ENCODE assay signal across 18 mouse cellular contexts in the genomic region with DNA sequence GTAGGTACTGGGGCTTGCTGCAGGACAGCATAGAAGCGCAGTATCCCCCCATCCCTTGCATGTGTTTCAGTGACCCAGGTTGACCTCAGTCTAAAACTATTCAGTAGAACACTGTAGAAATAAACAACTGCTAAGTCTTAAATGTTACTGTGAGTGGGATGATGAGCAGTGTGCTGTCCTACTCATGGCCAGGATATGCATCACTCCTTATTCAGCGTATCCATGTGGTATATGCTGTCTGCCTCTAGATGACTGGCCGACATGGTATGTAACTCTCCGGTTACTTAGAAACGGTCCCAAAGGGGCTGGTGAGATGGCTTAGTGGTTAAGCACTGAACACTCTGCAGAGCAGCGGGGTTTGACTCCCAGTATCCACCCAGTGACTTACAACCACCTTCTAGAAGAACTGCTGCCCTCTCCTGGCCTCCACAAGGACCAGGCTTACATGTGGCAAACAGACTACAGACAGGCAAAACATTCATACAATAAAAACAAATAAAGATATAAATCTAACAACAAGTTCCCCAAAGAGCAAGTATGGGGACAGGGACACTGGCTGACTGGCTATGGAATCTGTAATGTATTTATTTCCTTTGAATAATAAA.
A peak's percentile ranks its signal among the peaks of the same experiment; 100 is the strongest.
DNase-seq lines count a peak whose midpoint lies in the region; ATAC-seq and TF ChIP-seq lines count a peak whose summit lies in the region.
"Had no signal": no experiment of that assay in that cellular context is flagged by ENCODE, and none has a peak within 500 bp of the region (broad histone marks: within the 10 kb centered on the region; RNA-seq: fewer than 3 reads in every experiment).

No protein-coding gene starts in this region.

- intact Hi-C loops in gastrocnemius, postnatal 36 days (cut with DNase I), result no loop called here

- WGBS in hindbrain, postnatal 0 days, result 93% methylated on average over 6 of the region's 6 CpGs
- WGBS in hindbrain, embryonic 11.5 days, result 87% methylated on average over 6 of the region's 6 CpGs
- WGBS in lung, embryonic 14.5 days, result 89% methylated on average over 6 of the region's 6 CpGs

- TF ChIP-seq POLR2A in myocyte (IDR thresholded peaks at IDR 0.05; ENCODE audit: insufficient read length, low read depth), result no peak

- H3K4me2 ChIP-seq in hindbrain, postnatal 0 days (ENCODE audit: low read depth, low read length), result no peak overlapping the region
- no peak overlapping the region for H3K4me2 ChIP-seq in hindbrain, embryonic 11.5 days (replicated peaks; ENCODE audit: low read depth, low read length)
- no peak overlapping the region for H3K4me2 ChIP-seq in lung, embryonic 14.5 days
- H3K4me2 ChIP-seq in myocyte (ENCODE audit: low read depth), result peak overlapping the region; percentile 18
- H3K4me2 ChIP-seq: embryonic facial prominence, embryonic 12.5 days; liver, embryonic 13.5 days; midbrain, embryonic 11.5 days had no signal

- H3K27me3 ChIP-seq in hindbrain, postnatal 0 days (ENCODE audit: insufficient read depth, low read length), result no peaks in the 10 kb centered on the region
- no peaks in the 10 kb centered on the region for H3K27me3 ChIP-seq in hindbrain, embryonic 11.5 days (ENCODE audit: control insufficient read depth, insufficient read depth, low read length)
- no peaks in the 10 kb centered on the region for H3K27me3 ChIP-seq in lung, embryonic 14.5 days (ENCODE audit: insufficient read depth, low read length)
- H3K27me3 ChIP-seq in C2C12 (ENCODE audit: control insufficient read depth, insufficient read depth, insufficient read length) (no peaks in the 10 kb centered on the region), myocyte (ENCODE audit: control insufficient read depth, insufficient read depth, insufficient read length) (no peaks in the 10 kb centered on the region)
- H3K27me3 ChIP-seq: embryonic facial prominence, embryonic 12.5 days; liver, embryonic 13.5 days had no signal

- TF ChIP-seq CTCF in hindbrain, postnatal 0 days (IDR thresholded peaks at IDR 0.05; ENCODE audit: low read depth), result peak; percentile 31
- 0 out of 2 replicates have a peak, but pooled peaks have one; percentile 2 for TF ChIP-seq CTCF in lung, embryonic 14.5 days (IDR thresholded peaks at IDR 0.05; ENCODE audit: low read depth)
- no peak for TF ChIP-seq CTCF in C2C12 (IDR thresholded peaks at IDR 0.05; ENCODE audit: control insufficient read depth, insufficient read depth, insufficient read length)

- H3K79me2 ChIP-seq in C2C12 (ENCODE audit: control insufficient read depth, insufficient read depth), result peaks cover 91% of the 10 kb centered on the region
- H3K79me2 ChIP-seq in myocyte (ENCODE audit: control insufficient read depth, insufficient read depth), result peaks cover 32% of the 10 kb centered on the region

- ATAC-seq in hindbrain, postnatal 0 days, result no peak
- no peak for ATAC-seq in hindbrain, embryonic 11.5 days (ENCODE audit: low FRiP score)
- no peak for ATAC-seq in lung, embryonic 14.5 days (ENCODE audit: insufficient read depth)

- DNase-seq in hindbrain, postnatal 0 days (ENCODE audit: low spot score), result no peak
- DNase-seq in hindbrain, embryonic 11.5 days (ENCODE audit: low spot score), result no peak
- DNase-seq in lung, embryonic 14.5 days, result no peak
- DNase-seq in lung, postnatal 10 days, result no peak
- DNase-seq in gastrocnemius, postnatal 36 days, result no peak
- DNase-seq: adrenal gland, postnatal 10 days; cerebellum, adult 18-20 months; gastrocnemius, postnatal 10 days; liver, embryonic 13.5 days; thymus, adult 2 months had no signal

- no peak overlapping the region for H3K4me3 ChIP-seq in hindbrain, postnatal 0 days (ENCODE audit: low read length)
- H3K4me3 ChIP-seq in hindbrain, embryonic 11.5 days (ENCODE audit: low read depth, low read length), result no peak overlapping the region
- no peak overlapping the region for H3K4me3 ChIP-seq in lung, embryonic 14.5 days (ENCODE audit: low read depth, low read length)
- H3K4me3 ChIP-seq in C2C12 (ENCODE audit: insufficient read depth, poor library complexity, severe bottlenecking) (no peak overlapping the region), myocyte (no peak overlapping the region)
- H3K4me3 ChIP-seq: embryonic facial prominence, embryonic 12.5 days; forebrain, embryonic 10.5 days; heart, embryonic 10.5 days; left cerebral cortex, adult 2 months; limb, embryonic 10.5 days; liver, embryonic 13.5 days had no signal

- H3K36me3 ChIP-seq in hindbrain, postnatal 0 days (ENCODE audit: insufficient read depth, low read length), result peaks cover 15% of the 10 kb centered on the region
- no peaks in the 10 kb centered on the region for H3K36me3 ChIP-seq in hindbrain, embryonic 11.5 days (ENCODE audit: control insufficient read depth, insufficient read depth, low read length)
- peaks cover 72% of the 10 kb centered on the region for H3K36me3 ChIP-seq in lung, embryonic 14.5 days (ENCODE audit: insufficient read depth)
- H3K36me3 ChIP-seq in C2C12 (ENCODE audit: control insufficient read depth, insufficient read depth) (peaks cover 89% of the 10 kb centered on the region), myocyte (ENCODE audit: control insufficient read depth, insufficient read depth) (peaks cover 43% of the 10 kb centered on the region)

- H3K9me3 ChIP-seq in hindbrain, postnatal 0 days (ENCODE audit: low read length), result no peaks in the 10 kb centered on the region
- H3K9me3 ChIP-seq in hindbrain, embryonic 11.5 days (ENCODE audit: control insufficient read depth, low read length), result no peaks in the 10 kb centered on the region
- no peaks in the 10 kb centered on the region for H3K9me3 ChIP-seq in lung, embryonic 14.5 days (ENCODE audit: low read depth, low read length)
- H3K9me3 ChIP-seq: embryonic facial prominence, embryonic 12.5 days; forebrain, embryonic 10.5 days; heart, embryonic 10.5 days; limb, embryonic 10.5 days; liver, embryonic 13.5 days had no signal

- H3K9ac ChIP-seq in hindbrain, postnatal 0 days (replicated peaks; ENCODE audit: low read length), result no peak overlapping the region
- no peak overlapping the region for H3K9ac ChIP-seq in hindbrain, embryonic 11.5 days (ENCODE audit: low read depth, low read length)
- H3K9ac ChIP-seq in lung, embryonic 14.5 days, result no peak overlapping the region
- H3K9ac ChIP-seq: embryonic facial prominence, embryonic 12.5 days; liver, embryonic 13.5 days had no signal

- H3K79me3 ChIP-seq in C2C12 (ENCODE audit: low read depth), result peaks cover 51% of the 10 kb centered on the region

- H3K27ac ChIP-seq in hindbrain, postnatal 0 days, result no peak overlapping the region
- no peak overlapping the region for H3K27ac ChIP-seq in hindbrain, embryonic 11.5 days (ENCODE audit: low read depth, low read length)
- no peak overlapping the region for H3K27ac ChIP-seq in lung, embryonic 14.5 days (ENCODE audit: low read depth)
- H3K27ac ChIP-seq: embryonic facial prominence, embryonic 12.5 days; forebrain, embryonic 10.5 days; heart, embryonic 10.5 days; left cerebral cortex, adult 2 months; limb, embryonic 10.5 days; liver, embryonic 13.5 days had no signal

- peaks cover 18% of the 10 kb centered on the region for H3K4me1 ChIP-seq in hindbrain, postnatal 0 days (ENCODE audit: insufficient read depth, low read length)
- H3K4me1 ChIP-seq in hindbrain, embryonic 11.5 days (replicated peaks; ENCODE audit: control insufficient read depth, insufficient read depth, low read length), result peaks cover 5% of the 10 kb centered on the region; the same call in 1 of the 2 replicates
- H3K4me1 ChIP-seq in lung, embryonic 14.5 days (ENCODE audit: insufficient read depth), result peaks cover 3% of the 10 kb centered on the region; the same call in 1 of the 2 replicates

- no peak overlapping the region for H3ac ChIP-seq in C2C12 (ENCODE audit: control insufficient read depth, insufficient read length, low read depth)
- H3ac ChIP-seq in myocyte (ENCODE audit: control insufficient read depth, insufficient read length), result no peak overlapping the region

TF ChIP-seq in C2C12, 6 proteins besides CTCF, POLR2A, EP300 and RAD21:
- TF ChIP-seq CEBPB (IDR thresholded peaks at IDR 0.05; ENCODE audit: low read depth) (no peak), MYOD1 (IDR thresholded peaks at IDR 0.05; ENCODE audit: control insufficient read depth, insufficient read length, low read depth) (peak; percentile 75), FOSL1 (IDR thresholded peaks at IDR 0.05; ENCODE audit: insufficient read depth, low read length, poor library complexity, severe bottlenecking) (peak; percentile 79), USF1 (IDR thresholded peaks at IDR 0.05; ENCODE audit: low read depth) (no peak), MYOG (IDR thresholded peaks at IDR 0.05; ENCODE audit: control insufficient read depth, extremely low read depth, insufficient read length) (no peak), MAX (IDR thresholded peaks at IDR 0.05) (peak; percentile 83)

TF ChIP-seq in myocyte, 11 proteins besides CTCF, POLR2A, EP300 and RAD21:
- TF ChIP-seq MYOG (IDR thresholded peaks at IDR 0.05; ENCODE audit: control insufficient read depth in 1 of 3, insufficient read depth in 1 of 3, insufficient read length in 2 of 3, low read depth in 2 of 3) (no peak), REST (IDR thresholded peaks at IDR 0.05; ENCODE audit: insufficient read depth, insufficient read length) (no peak), CEBPB (IDR thresholded peaks at IDR 0.05; ENCODE audit: insufficient read depth, poor library complexity, severe bottlenecking) (no peak), MAX (IDR thresholded peaks at IDR 0.05; ENCODE audit: low read depth) (no peak), SRF (IDR thresholded peaks at IDR 0.05; ENCODE audit: control insufficient read depth, insufficient read length, low read depth) (no peak), TCF3 (IDR thresholded peaks at IDR 0.05; ENCODE audit: insufficient read length, low read depth) (no peak), E2F4 (IDR thresholded peaks at IDR 0.05; ENCODE audit: insufficient read depth) (no peak), USF1 (IDR thresholded peaks at IDR 0.05; ENCODE audit: low read depth) (no peak), MYOD1 (IDR thresholded peaks at IDR 0.05; ENCODE audit: control insufficient read depth in 1 of 3, insufficient read length in 2 of 3, low read depth in 2 of 3) (no peak), TCF12 (IDR thresholded peaks at IDR 0.05; ENCODE audit: insufficient read depth, poor library complexity, severe bottlenecking) (no peak), POLR2AphosphoS2 (IDR thresholded peaks at IDR 0.05; ENCODE audit: insufficient read length, low read depth) (no peak)
TF ChIP-seq in myocyte: peak in this region for 0.
